Mouse (Mus musculus) urinary bladder, adult 2 months (tissue): ENCODE results near the gene Rin2. TPM values are rescaled to one million over a fixed set of nuclear protein-coding genes. Genes with fewer than 3 reads are reported as not detected.
A peak's percentile ranks its signal among the peaks of the same experiment; 100 is the strongest.

ENCODE experiments used
- DNase-seq: peaks from one replicate; pipeline ENCODE4 v3.0.0; 2022; ENCODE audit warnings: low spot score
- polyA plus RNA-seq: library from polyadenylated mRNA; depleted of rRNA; stranded (reverse); fragments of >200 nt; gene quantifications from 2 replicates; pipeline ENCODE4 v1.2.3, GENCODE M21; 2012; rRNA removed

Rin2 gene
- polyA plus RNA-seq, result 26.4 and 29.6 TPM in 2 replicates

- peak; percentile 72 for DNase-seq
Observed at GRCm38 (mm10) chr2:145675142-145675755, at the start of gene Rin2. Gene Rin2 (plus strand): TSS chr2:145675215.

- DNase-seq, result no peak
Observed at GRCm38 (mm10) chr2:145631123-145631798, 43.8 kb upstream of the Rin2 start.

- DNase-seq, result no peak
Observed at GRCm38 (mm10) chr2:145631799-145632174, 43.2 kb upstream of the Rin2 start.

GRCm38 (mm10) chr2:145633811-145634210 lies 41.2 kb upstream of the Rin2 start:
- DNase-seq, result no peak

GRCm38 (mm10) chr2:145640255-145640984 lies 34.6 kb upstream of the Rin2 start:
- DNase-seq, result no peak

- DNase-seq, result no peak
Observed at GRCm38 (mm10) chr2:145655373-145655960, 19.5 kb upstream of the Rin2 start.

- DNase-seq, result no peak
Observed at GRCm38 (mm10) chr2:145656121-145656520, 18.9 kb upstream of the Rin2 start.

GRCm38 (mm10) chr2:145656716-145657115 lies 18.3 kb upstream of the Rin2 start:
- no peak for DNase-seq

- no peak for DNase-seq
Observed at GRCm38 (mm10) chr2:145661242-145661641, 13.8 kb upstream of the Rin2 start.

GRCm38 (mm10) chr2:145663899-145664298 lies 11.1 kb upstream of the Rin2 start:
- no peak for DNase-seq

GRCm38 (mm10) chr2:145664311-145664710 lies 10.7 kb upstream of the Rin2 start:
- DNase-seq, result no peak

- no peak for DNase-seq
Observed at GRCm38 (mm10) chr2:145668135-145668534, 6.9 kb upstream of the Rin2 start.

- no peak for DNase-seq
Observed at GRCm38 (mm10) chr2:145670131-145670530, 4.9 kb upstream of the Rin2 start.

- DNase-seq, result no peak
Observed at GRCm38 (mm10) chr2:145674496-145675141, 396 bp upstream of the Rin2 start.

GRCm38 (mm10) chr2:145675756-145676543 lies 935 bp downstream of the Rin2 start:
- DNase-seq, result peak; percentile 41

GRCm38 (mm10) chr2:145676544-145676925 lies 1.5 kb downstream of the Rin2 start:
- DNase-seq, result no peak

GRCm38 (mm10) chr2:145676936-145677335 lies 1.9 kb downstream of the Rin2 start:
- DNase-seq, result no peak

GRCm38 (mm10) chr2:145680141-145680540 lies 5.1 kb downstream of the Rin2 start:
- no peak for DNase-seq

GRCm38 (mm10) chr2:145680762-145681161 lies 5.7 kb downstream of the Rin2 start:
- no peak for DNase-seq

GRCm38 (mm10) chr2:145681626-145682025 lies 6.6 kb downstream of the Rin2 start:
- no peak for DNase-seq

- DNase-seq, result no peak
Observed at GRCm38 (mm10) chr2:145682924-145683323, 7.9 kb downstream of the Rin2 start.
